Mouse (Mus musculus): Measurements from ENCODE around the gene Ofcc1.

DNA sequence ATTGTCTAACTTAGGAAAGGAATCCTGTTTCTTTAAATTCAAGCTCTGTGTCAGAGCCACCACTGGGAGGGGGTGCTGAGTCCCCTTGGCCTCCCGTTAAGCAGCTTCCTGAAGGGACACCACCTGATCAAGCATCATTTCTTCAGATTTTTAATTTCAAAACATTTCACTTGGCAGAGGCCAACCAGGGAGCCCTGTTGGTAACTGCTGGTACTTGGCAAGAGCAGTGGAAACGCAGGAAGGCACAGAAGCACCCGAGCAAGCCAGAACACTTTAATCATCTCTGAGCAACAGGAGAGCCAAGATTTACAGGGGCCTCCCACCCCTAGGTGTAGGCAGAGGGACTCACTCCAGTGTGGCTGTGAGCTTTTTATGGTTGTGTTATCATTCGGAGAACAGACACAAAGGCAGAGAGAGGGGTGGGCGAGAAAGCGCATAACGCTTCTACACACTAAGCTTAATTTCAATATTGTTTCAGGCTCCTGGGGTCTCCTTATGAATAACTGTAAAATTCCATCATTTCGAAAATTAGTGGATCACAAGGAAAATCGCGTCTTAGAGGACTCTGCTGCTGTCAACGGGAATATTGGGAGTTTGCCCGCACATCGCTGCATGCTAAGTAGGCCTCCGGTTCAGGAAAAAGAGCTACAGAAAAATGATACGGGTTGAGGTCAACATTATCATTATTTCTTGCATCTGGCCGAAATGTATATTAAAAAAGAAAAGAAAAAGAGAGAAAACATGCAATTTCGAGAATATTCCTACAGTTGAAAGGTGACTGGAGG, 324.1 kb downstream of the Ofcc1 start:
- no peak for TF ChIP-seq CTCF (IDR thresholded peaks at IDR 0.05; ENCODE audit: low read depth, low read length)
- TF ChIP-seq GATA1 (IDR thresholded peaks at IDR 0.05; ENCODE audit: borderline replicate concordance, low read length): no peak
- TF ChIP-seq POLR2AphosphoS5 (IDR thresholded peaks at IDR 0.05; ENCODE audit: insufficient replicate concordance, low read depth, low read length): no peak
- no peak for TF ChIP-seq TAL1 (conservative IDR thresholded peaks at IDR 0.05; ENCODE audit: low read depth, low read length)

All from G1E (cell line).